Mouse (Mus musculus) embryonic fibroblast, embryonic 13.5 days (primary cell): ENCODE results near the gene Cyfip2.

Source experiments
- CTCF ChIP-seq: IDR thresholded peaks from 2 replicates; pipeline ENCODE4 v1.5.1; 2011; ENCODE audit warnings: mild to moderate bottlenecking, control low read depth, low read length, moderate library complexity, borderline replicate concordance; ENCODE audit not compliant: insufficient read depth
- POLR2A ChIP-seq: IDR thresholded peaks from 2 replicates; pipeline ENCODE4 v1.6.1; 2011; ENCODE audit warnings: low read depth, mild to moderate bottlenecking, control low read depth, low read length, moderate library complexity

- TF ChIP-seq POLR2A (no peak), CTCF (no peak)
Observed at GRCm38 (mm10) chr11:46156945-46157344, 155.7 kb downstream of the Cyfip2 start.
